Mouse (Mus musculus): Measurements from ENCODE around the gene Sh3d21. TPM values are rescaled to one million over a fixed set of nuclear protein-coding genes. Genes with fewer than 3 reads are reported as not detected.

Gene Sh3d21
- total and polyA plus RNA-seq, 3 experiments, result 0.31 to 1.3 TPM; not detected in 1

DNA sequence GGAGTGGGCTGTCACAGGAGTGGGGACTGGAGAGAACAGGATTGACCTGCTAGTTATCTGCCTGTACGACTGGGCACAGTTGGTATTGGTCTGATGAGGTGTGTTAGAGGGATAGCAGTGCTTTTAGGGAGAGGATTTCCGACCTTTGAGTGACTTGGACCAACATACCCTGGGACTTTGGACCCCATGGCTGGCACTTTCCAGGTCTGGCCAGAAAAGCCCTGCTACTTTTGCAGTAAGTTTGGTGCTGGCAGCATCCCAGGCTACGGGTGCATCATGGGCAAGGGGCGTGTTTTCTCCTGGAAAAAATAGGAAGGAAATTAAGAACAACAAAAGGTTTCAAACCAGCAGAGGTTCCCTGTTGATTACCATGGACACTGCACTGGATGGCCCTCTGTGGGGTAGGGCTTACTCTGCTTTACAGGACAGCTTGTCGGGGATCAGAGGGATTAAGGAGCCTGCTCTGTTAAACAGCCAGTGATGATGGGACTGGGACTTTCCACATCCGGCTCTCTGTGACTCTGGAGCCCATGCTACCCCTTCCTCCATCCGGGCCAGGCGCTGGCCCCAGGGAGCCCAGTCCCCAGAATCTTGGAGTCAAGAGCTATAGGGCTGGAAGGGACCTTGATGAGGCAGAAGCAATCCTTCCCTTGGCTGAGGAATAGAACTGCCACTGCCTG, 55.1 kb downstream of the Sh3d21 start:
- Histone ChIP-seq H3K9ac (ENCODE audit: control insufficient read depth, low read depth, low read length, poor library complexity, severe bottlenecking) (no peak overlapping the region), H3K4me3 (ENCODE audit: control insufficient read depth in 1 of 2, insufficient read depth in 1 of 2, low read depth in 2 of 2, low read length in 2 of 2) (no peak overlapping the region), H3K9me3 (replicated peaks; ENCODE audit: insufficient read depth, low read length) (no peaks in the 10 kb centered on the region)

DNA sequence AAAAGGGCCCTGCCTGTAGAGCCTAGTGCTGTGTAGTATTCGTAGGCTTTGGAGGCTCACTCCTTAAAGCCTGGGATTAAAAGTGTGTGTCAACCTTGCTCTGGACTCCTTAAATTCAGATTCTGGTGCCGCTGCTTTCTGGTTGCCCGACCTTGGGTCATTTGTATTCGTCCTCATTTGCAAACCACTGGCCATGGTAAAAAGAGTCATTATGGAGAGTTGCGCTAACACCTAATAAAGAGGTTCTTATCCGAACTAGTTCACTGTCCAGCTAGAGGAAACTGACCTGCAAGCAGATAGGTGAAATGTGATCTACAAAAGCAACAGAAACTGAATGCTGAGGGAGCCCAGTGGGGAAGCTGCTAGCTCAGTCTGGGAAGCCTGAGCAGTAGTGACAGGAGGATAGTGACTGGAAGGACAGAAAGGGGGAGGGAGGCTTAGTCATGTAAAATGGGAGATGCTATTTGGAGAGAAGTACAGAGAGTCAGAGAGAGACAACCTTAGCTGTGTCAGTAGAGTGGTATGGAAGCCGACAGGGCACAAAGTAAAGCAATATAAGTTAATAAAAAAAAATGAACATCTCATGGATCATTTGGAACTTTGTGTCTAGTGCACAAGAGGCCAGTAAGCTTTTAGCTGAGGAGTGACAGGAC, 58.0 kb downstream of the Sh3d21 start:
- Histone ChIP-seq H3K9ac (ENCODE audit: control insufficient read depth, low read depth, low read length, poor library complexity, severe bottlenecking) (peak overlapping the region; percentile 45), H3K4me3 (ENCODE audit: control insufficient read depth in 1 of 2, insufficient read depth in 1 of 2, low read depth in 2 of 2, low read length in 2 of 2) (peak overlapping the region; percentile 84 to 93)

More for the DNA sequence above, 55.1 kb downstream of the Sh3d21 start:
- no peak for DNase-seq (ENCODE audit: low read depth, low spot score)
- Histone ChIP-seq H3K4me1 (ENCODE audit: control insufficient read depth in 1 of 2, insufficient read depth in 2 of 2, low read length in 2 of 2) (peaks cover 14 to 48% of the 10 kb centered on the region in 2 experiments), H3K36me3 (ENCODE audit: control insufficient read depth in 1 of 2, insufficient read depth in 2 of 2, low read length in 2 of 2) (peaks cover 0 to 43% of the 10 kb centered on the region in 2 experiments; a peak in 2 of 4 replicates), H3K27ac (ENCODE audit: control insufficient read depth, low read depth, low read length) (no peak overlapping the region), H3K27me3 (ENCODE audit: control insufficient read depth in 1 of 2, insufficient read depth in 2 of 2, low read length in 2 of 2) (no peaks in the 10 kb centered on the region), H3K79me2 (ENCODE audit: control insufficient read depth, insufficient read depth, low read length, poor library complexity) (peaks cover 73% of the 10 kb centered on the region)
- no peak for TF ChIP-seq RAD21 (IDR thresholded peaks at IDR 0.05; ENCODE audit: low read depth, low read length)
- TF ChIP-seq CHD2 (IDR thresholded peaks at IDR 0.05; ENCODE audit: low read length), result no peak
- TF ChIP-seq ZC3H11A (IDR thresholded peaks at IDR 0.05; ENCODE audit: low read depth, low read length), result no peak
- TF ChIP-seq UBTF (IDR thresholded peaks at IDR 0.05; ENCODE audit: borderline replicate concordance, insufficient read depth, low read depth, low read length), result no peak
- no peak for TF ChIP-seq E2F4 (IDR thresholded peaks at IDR 0.05; ENCODE audit: borderline replicate concordance, low read depth, low read length)
- TF ChIP-seq ETS1 (IDR thresholded peaks at IDR 0.05; ENCODE audit: low read depth, low read length), result no peak
- no peak for TF ChIP-seq MYC (IDR thresholded peaks at IDR 0.05; ENCODE audit: low read depth, low read length)
- TF ChIP-seq EP300 (IDR thresholded peaks at IDR 0.05; ENCODE audit: low read depth in 1 of 2, low read length in 2 of 2), result no peak
- no peak for TF ChIP-seq MAFK (IDR thresholded peaks at IDR 0.05; ENCODE audit: borderline replicate concordance, low read depth, low read length)
- TF ChIP-seq GATA1 (IDR thresholded peaks at IDR 0.05; ENCODE audit: low read depth, low read length), result no peak
- no peak for TF ChIP-seq CHD1 (IDR thresholded peaks at IDR 0.05; ENCODE audit: low read depth, low read length)
- no peak for TF ChIP-seq MYB (IDR thresholded peaks at IDR 0.05; ENCODE audit: low read depth, low read length)
- no peak for TF ChIP-seq POLR2AphosphoS2 (IDR thresholded peaks at IDR 0.05; ENCODE audit: low read length)
- TF ChIP-seq TAL1 (IDR thresholded peaks at IDR 0.05; ENCODE audit: low read length), result no peak

More for the DNA sequence above, 58.0 kb downstream of the Sh3d21 start:
- Histone ChIP-seq H3K79me2 (ENCODE audit: control insufficient read depth, insufficient read depth, low read length, poor library complexity) (peaks cover 56% of the 10 kb centered on the region), H3K27me3 (ENCODE audit: control insufficient read depth in 1 of 2, insufficient read depth in 2 of 2, low read length in 2 of 2) (no peaks in the 10 kb centered on the region), H3K27ac (ENCODE audit: control insufficient read depth, low read depth, low read length) (peak overlapping the region; percentile 50), H3K4me1 (ENCODE audit: control insufficient read depth in 1 of 2, insufficient read depth in 2 of 2, low read length in 2 of 2) (peaks cover 13 to 54% of the 10 kb centered on the region in 2 experiments), H3K9me3 (replicated peaks; ENCODE audit: insufficient read depth, low read length) (no peaks in the 10 kb centered on the region), H3K36me3 (ENCODE audit: control insufficient read depth in 1 of 2, insufficient read depth in 2 of 2, low read length in 2 of 2) (peaks cover 0 to 43% of the 10 kb centered on the region in 2 experiments; a peak in 2 of 4 replicates)
- DNase-seq (ENCODE audit: low read depth, low spot score), result no peak
- TF ChIP-seq NELFE (IDR thresholded peaks at IDR 0.05; ENCODE audit: low read depth, low read length) (no peak), MAFK (IDR thresholded peaks at IDR 0.05; ENCODE audit: borderline replicate concordance, low read depth, low read length) (no peak), MAX (IDR thresholded peaks at IDR 0.05; ENCODE audit: low read length) (no peak), ETS1 (IDR thresholded peaks at IDR 0.05; ENCODE audit: low read depth, low read length) (no peak), JUND (IDR thresholded peaks at IDR 0.05; ENCODE audit: low read depth, low read length) (no peak), MYC (IDR thresholded peaks at IDR 0.05; ENCODE audit: low read depth, low read length) (no peak), SIN3A (IDR thresholded peaks at IDR 0.05; ENCODE audit: low read length) (no peak), MYB (IDR thresholded peaks at IDR 0.05; ENCODE audit: low read depth, low read length) (no peak), SMC3 (IDR thresholded peaks at IDR 0.05; ENCODE audit: low read depth, low read length) (no peak), CTCF (IDR thresholded peaks at IDR 0.05 in 2 of 3, conservative IDR thresholded peaks at IDR 0.05 in 1 of 3; ENCODE audit: control insufficient read depth in 1 of 3, insufficient read depth in 1 of 3, low read depth in 2 of 3, low read length in 3 of 3, poor library complexity in 1 of 3, severe bottlenecking in 1 of 3) (no peak), USF2 (IDR thresholded peaks at IDR 0.05; ENCODE audit: borderline replicate concordance in 1 of 2, insufficient read depth in 1 of 2, low read depth in 1 of 2, low read length in 2 of 2) (no peak), HCFC1 (IDR thresholded peaks at IDR 0.05; ENCODE audit: low read depth, low read length) (no peak), MAZ (IDR thresholded peaks at IDR 0.05; ENCODE audit: low read depth, low read length) (no peak), POLR2A (IDR thresholded peaks at IDR 0.05; ENCODE audit: control insufficient read depth in 1 of 2, insufficient read depth in 1 of 2, low read depth in 1 of 2, low read length in 2 of 2, poor library complexity in 1 of 2) (no peak), ZMIZ1 (IDR thresholded peaks at IDR 0.05; ENCODE audit: low read depth, low read length) (no peak), TAL1 (IDR thresholded peaks at IDR 0.05; ENCODE audit: low read length) (no peak), USF1 (IDR thresholded peaks at IDR 0.05; ENCODE audit: low read depth, low read length) (no peak), CHD1 (IDR thresholded peaks at IDR 0.05; ENCODE audit: low read depth, low read length) (no peak), ELF1 (IDR thresholded peaks at IDR 0.05; ENCODE audit: low read depth, low read length) (no peak)
